Mouse (Mus musculus) adrenal gland (tissue): ENCODE measurements around the gene Tjap1.

ENCODE experiments used
- intact Hi-C: fragments of 180-260 bp; cut with DNase I; formaldehyde crosslinking; loops from one replicate; pipeline ENCODE4 v1.15.1; 2025

Gene Tjap1

GRCm38 (mm10) chr17:46254106-46254505 lies 28.7 kb downstream of the Tjap1 start:
- intact Hi-C loops = loop anchor here (5.0 kb wide), 1 partner anchor 72 kb away; no protein-coding TSS in a partner anchor

GRCm38 (mm10) chr17:46253452-46254084 lies 29.3 kb downstream of the Tjap1 start, which contains the start of gene Lrrc73:
Gene Lrrc73 (plus strand): TSS chr17:46253531.
- intact Hi-C loops = loop anchor here (5.0 kb wide), 1 partner anchor 71 kb away; no protein-coding TSS in a partner anchor

GRCm38 (mm10) chr17:46252571-46253451 lies 30.0 kb downstream of the Tjap1 start:
- intact Hi-C loops = loop anchor here (5.0 kb wide), 1 partner anchor 71 kb away; no protein-coding TSS in a partner anchor

- intact Hi-C loops = loop anchor here (5.0 kb wide), 1 partner anchor 69 kb away; no protein-coding TSS in a partner anchor
Measured at GRCm38 (mm10) chr17:46251174-46251573, 31.7 kb downstream of the Tjap1 start.

GRCm38 (mm10) chr17:46248189-46248522 lies 34.7 kb downstream of the Tjap1 start:
- intact Hi-C loops = loop anchor here (5.0 kb wide), 1 partner anchor 46 kb away; the partner anchor contains the start of genes Polh and Xpo5

- intact Hi-C loops = loop anchor here (5.0 kb wide), 1 partner anchor 45 kb away; the partner anchor contains the start of genes Polh and Xpo5
Measured at GRCm38 (mm10) chr17:46247512-46248188, 35.2 kb downstream of the Tjap1 start, which contains the start of the genes Polr1c and Yipf3. Gene Polr1c (minus strand): TSS chr17:46248054. Gene Yipf3 (plus strand): TSS chr17:46248080.

GRCm38 (mm10) chr17:46244579-46244978 lies 38.2 kb downstream of the Tjap1 start:
- intact Hi-C loops = no loop called here

GRCm38 (mm10) chr17:46243624-46244023 lies 39.2 kb downstream of the Tjap1 start:
- intact Hi-C loops = no loop called here

- intact Hi-C loops = no loop called here
Measured at GRCm38 (mm10) chr17:46242993-46243392, 39.8 kb downstream of the Tjap1 start.

GRCm38 (mm10) chr17:46242274-46242673 lies 40.6 kb downstream of the Tjap1 start:
- intact Hi-C loops = no loop called here

GRCm38 (mm10) chr17:46241471-46241870 lies 41.4 kb downstream of the Tjap1 start:
- intact Hi-C loops = no loop called here

GRCm38 (mm10) chr17:46239516-46240114 lies 43.2 kb downstream of the Tjap1 start:
- intact Hi-C loops = no loop called here

- intact Hi-C loops = no loop called here
Measured at GRCm38 (mm10) chr17:46237480-46237879, 45.3 kb downstream of the Tjap1 start.

GRCm38 (mm10) chr17:46237079-46237478 lies 45.7 kb downstream of the Tjap1 start:
- intact Hi-C loops = no loop called here

GRCm38 (mm10) chr17:46236067-46236466 lies 46.8 kb downstream of the Tjap1 start:
- intact Hi-C loops = no loop called here

- intact Hi-C loops = no loop called here
Measured at GRCm38 (mm10) chr17:46227576-46227975, 55.2 kb downstream of the Tjap1 start.

- intact Hi-C loops = no loop called here
Measured at GRCm38 (mm10) chr17:46221601-46222000, 61.2 kb downstream of the Tjap1 start.

GRCm38 (mm10) chr17:46210550-46210949 lies 72.3 kb downstream of the Tjap1 start:
- intact Hi-C loops = no loop called here
